Mouse (Mus musculus) yolk sac, embryonic 10.5 days (tissue): ENCODE results near the gene Spg21.

Source experiments
- DNase-seq: peaks from one replicate; pipeline ENCODE4 v3.0.0-alpha.2; 2017; ENCODE audit warnings: low spot score

Spg21 gene

GRCm38 (mm10) chr9:65535789-65536469 lies 75.2 kb downstream of the Spg21 start:
- DNase-seq = no peak

DNA sequence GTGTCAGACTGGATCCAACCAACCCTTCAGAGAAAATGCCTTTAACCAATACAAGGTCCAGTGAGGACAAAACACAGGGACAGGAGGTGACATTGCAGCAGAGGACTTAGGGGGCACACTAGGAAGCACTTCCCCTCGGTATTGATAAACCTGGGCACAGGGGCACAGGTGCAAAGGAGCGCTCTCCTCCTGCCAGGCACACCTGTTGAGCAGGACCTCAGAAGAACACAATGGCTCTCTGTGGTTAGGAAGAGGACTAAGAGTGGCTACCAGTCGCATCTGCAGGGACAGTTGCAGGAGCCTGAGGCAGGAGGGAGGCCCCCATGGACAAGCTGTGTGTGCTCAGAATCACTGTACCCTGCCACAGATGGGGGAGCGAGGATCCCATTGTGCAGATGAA lies 75.7 kb downstream of the Spg21 start:
- no peak for DNase-seq
